In the genomic region with DNA sequence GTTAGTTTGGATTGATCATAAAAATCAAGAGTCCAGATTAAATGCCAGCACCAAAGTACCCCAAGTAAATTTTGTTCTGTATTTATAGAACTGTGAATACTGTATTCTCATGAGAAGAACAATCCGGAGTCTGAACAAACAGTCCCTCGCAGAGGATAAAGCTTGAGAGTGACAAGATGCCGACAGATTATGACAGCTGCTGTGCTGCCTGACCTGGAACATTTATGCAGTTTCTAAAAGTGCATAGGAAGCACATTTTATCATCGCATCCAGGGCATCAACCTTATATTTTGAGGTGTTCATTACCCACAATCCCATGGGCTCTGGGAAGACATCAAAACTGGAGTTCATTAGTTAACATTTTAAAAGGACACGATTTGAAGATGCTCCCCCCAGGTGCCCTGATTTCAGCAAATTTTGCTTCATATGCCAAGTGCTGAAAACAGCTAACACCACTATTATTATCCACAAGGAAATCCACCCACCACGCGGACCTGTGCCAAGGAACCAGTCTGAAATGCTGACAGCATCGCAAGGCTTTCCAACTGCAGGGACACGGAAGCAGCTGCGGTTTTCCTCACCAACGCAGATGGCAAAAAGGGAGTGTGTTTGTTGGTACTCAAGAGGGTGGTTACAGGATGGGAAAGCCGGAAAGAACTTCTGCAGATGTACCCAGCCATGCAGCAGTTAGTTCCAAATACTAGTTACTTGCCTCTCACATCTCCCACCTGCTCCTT, we compare ENCODE assay signal across 10 mouse cellular contexts.
DNase-seq lines count a peak whose midpoint lies in the region; TF ChIP-seq lines count a peak whose summit lies in the region.
"Had no signal": no experiment of that assay in that cellular context is flagged by ENCODE, and none has a peak within 500 bp of the region (broad histone marks: within the 10 kb centered on the region; RNA-seq: fewer than 3 reads in every experiment).

No protein-coding gene starts in this region.

- no peak for TF ChIP-seq CTCF in C2C12 (IDR thresholded peaks at IDR 0.05; ENCODE audit: control insufficient read depth, insufficient read depth, insufficient read length)

- H3K4me3 ChIP-seq in C2C12 (ENCODE audit: insufficient read depth, poor library complexity, severe bottlenecking), result no peak overlapping the region

- no peaks in the 10 kb centered on the region for H3K27me3 ChIP-seq in C2C12 (ENCODE audit: control insufficient read depth, insufficient read depth, insufficient read length)

- intact Hi-C loops in gastrocnemius, postnatal 36 days (cut with DNase I), result no loop called here
- intact Hi-C loops in left cerebral cortex, postnatal 14 days (cut with DNase I), result no loop called here

- H3K79me3 ChIP-seq in C2C12 (ENCODE audit: low read depth), result no peaks in the 10 kb centered on the region

- peak; percentile 94 for DNase-seq in brain, adult 2 months (ENCODE audit: low read depth, low spot score)
- peak; percentile 9 to 13 for DNase-seq in gastrocnemius, postnatal 36 days
- DNase-seq in left cerebral cortex, postnatal 14 days (ENCODE audit: low spot score in 2 of 2), result peak; percentile 90 to 96
- DNase-seq in natural killer cell, adult 2 months (ENCODE audit: low spot score in 2 of 2), result no peak
- no peak for DNase-seq in spleen, postnatal 14 days (ENCODE audit: low spot score in 2 of 2)
- DNase-seq in urinary bladder, postnatal 36 days (ENCODE audit: low spot score in 2 of 2), result no peak
- DNase-seq: kidney, postnatal 25 days; lung, adult 18-20 months; thymus, postnatal 4 days had no signal

- H3ac ChIP-seq in C2C12 (ENCODE audit: control insufficient read depth, insufficient read length, low read depth), result no peak overlapping the region

- H3K79me2 ChIP-seq in C2C12 (ENCODE audit: control insufficient read depth, insufficient read depth), result no peaks in the 10 kb centered on the region

- H3K36me3 ChIP-seq in C2C12 (ENCODE audit: control insufficient read depth, insufficient read depth), result no peaks in the 10 kb centered on the region

TF ChIP-seq in C2C12, 6 proteins besides CTCF, POLR2A, EP300 and RAD21:
- peak; percentile 13 for TF ChIP-seq MYOD1 (IDR thresholded peaks at IDR 0.05; ENCODE audit: control insufficient read depth, insufficient read length, low read depth)
- TF ChIP-seq MAX (IDR thresholded peaks at IDR 0.05), result no peak
TF ChIP-seq in C2C12: peak in this region for 1.

Comparison
In these comparisons a context has a peak if more than half of its experiments do, and no peak if none do; other contexts are left out.
1. DNase-seq: peak in brain, adult 2 months (single experiment), gastrocnemius, postnatal 36 days (2 of 2) and left cerebral cortex, postnatal 14 days (2 of 2); none in natural killer cell, adult 2 months (0 of 2), spleen, postnatal 14 days (0 of 2) and urinary bladder, postnatal 36 days (0 of 2).